Mouse (Mus musculus) limb, embryonic 11.5 days (tissue): ENCODE results near the gene Fance. TPM values are rescaled to one million over a fixed set of nuclear protein-coding genes. Genes with fewer than 3 reads are reported as not detected.
A peak's percentile ranks its signal among the peaks of the same experiment; 100 is the strongest.

ENCODE experiments used
- ATAC-seq: fragments of 200-750 bp; cut with Nextera tagmentation; 2 replicates; pipeline ENCODE4 v1.8.0; 2017; ENCODE audit warnings: low read depth; ENCODE audit not compliant: insufficient number of reproducible peaks, low FRiP score, low TSS enrichment
- DNase-seq: peaks from one replicate; pipeline ENCODE4 v3.0.0-alpha.2; 2015; ENCODE audit warnings: low spot score
- H3K27ac ChIP-seq: fragments of 300-500 bp; sonication (generic); replicated peaks from 2 replicates; pipeline ENCODE4 v1.5.1; 2014; ENCODE audit warnings: low read depth, mild to moderate bottlenecking, low read length
- H3K27me3 ChIP-seq: fragments of 300-500 bp; sonication (generic); 2 replicates; pipeline ENCODE4 v1.6.1; 2014; ENCODE audit warnings: mild to moderate bottlenecking, low read length, mixed read lengths; ENCODE audit not compliant: control insufficient read depth, insufficient read depth
- H3K36me3 ChIP-seq: fragments of 300-500 bp; sonication (generic); 2 replicates; pipeline ENCODE4 v1.6.1; 2014; ENCODE audit warnings: mild to moderate bottlenecking, low read length, moderate library complexity, mixed read lengths; ENCODE audit not compliant: control insufficient read depth, insufficient read depth
- H3K4me1 ChIP-seq: fragments of 300-500 bp; sonication (generic); 2 replicates; pipeline ENCODE4 v1.6.1; 2014; ENCODE audit warnings: low read length, mixed read lengths; ENCODE audit not compliant: control insufficient read depth, insufficient read depth
- H3K4me2 ChIP-seq: fragments of 300-500 bp; sonication (generic); 2 replicates; pipeline ENCODE4 v1.6.1; 2014; ENCODE audit warnings: low read depth, mild to moderate bottlenecking, moderate library complexity; ENCODE audit not compliant: severe bottlenecking
- H3K4me3 ChIP-seq: fragments of 300-500 bp; sonication (generic); 2 replicates; pipeline ENCODE4 v1.5.1; 2014; ENCODE audit warnings: low read depth, low read length
- H3K9ac ChIP-seq: fragments of 300-500 bp; sonication (generic); 2 replicates; pipeline ENCODE4 v1.6.1; 2014; ENCODE audit warnings: mild to moderate bottlenecking, low read length
- H3K9me3 ChIP-seq: fragments of 300-500 bp; sonication (generic); 2 replicates; pipeline ENCODE4 v1.6.1; 2016; ENCODE audit warnings: low read length; ENCODE audit not compliant: control insufficient read depth
- WGBS: fragments of 180-500 bp; shearing (Covaris S2); extraction: QIAGEN DNeasy Blood & Tissue Kit; methylation state at CpG from one replicate; pipeline ENCODE4 v1.1.7; 2014; 5-methylcytosine and 5-hydroxymethylcytosine counted together
- polyA plus RNA-seq: library from polyadenylated mRNA; unstranded; fragments of >200 nt; fragmentation: Nextera tagmentation; extraction: Ambion mirVana; gene quantifications from 2 replicates; pipeline ENCODE4 v1.2.1, GENCODE M21; 2014

Fance gene
- polyA plus RNA-seq, 1 experiment from 2014 or later: 29.4 TPM

GRCm38 (mm10) chr17:28341091-28341490 lies 27.8 kb downstream of the Fance start:
- no peak overlapping the region; the same call in 1 of the 2 replicates for H3K4me3 ChIP-seq
- H3K9ac ChIP-seq: peak overlapping the region; percentile 38; the same call in 1 of the 2 replicates
- peak overlapping the region; percentile 27; the same call in 1 of the 2 replicates for H3K4me2 ChIP-seq
- DNase-seq (peak; percentile 78), ATAC-seq (no peak)
- no peaks in the 10 kb centered on the region for H3K27me3 ChIP-seq
- peaks cover 2% of the 10 kb centered on the region; the same call in 1 of the 2 replicates for H3K9me3 ChIP-seq
- 8% methylated on average over 26 of the region's 26 CpGs for WGBS
- H3K36me3 ChIP-seq: peaks cover 12% of the 10 kb centered on the region
- H3K4me1 ChIP-seq: peaks cover 47% of the 10 kb centered on the region
- H3K27ac ChIP-seq: 0 out of 2 replicates have a peak overlapping the region, but pooled peaks have one; percentile 42

GRCm38 (mm10) chr17:28344050-28344607 lies 30.8 kb downstream of the Fance start:
- Histone ChIP-seq H3K4me3 (no peak overlapping the region), H3K27me3 (no peaks in the 10 kb centered on the region), H3K9me3 (no peaks in the 10 kb centered on the region), H3K27ac (no peak overlapping the region), H3K9ac (peak overlapping the region; percentile 5; the same call in 1 of the 2 replicates), H3K36me3 (peaks cover 5% of the 10 kb centered on the region; the same call in 1 of the 2 replicates), H3K4me2 (no peak overlapping the region), H3K4me1 (peaks cover 73% of the 10 kb centered on the region)
- ATAC-seq: no peak
- WGBS: 26% methylated on average over 4 of the region's 4 CpGs
- no peak for DNase-seq

- ATAC-seq: no peak
- Histone ChIP-seq H3K27ac (peak overlapping the region; percentile 68; the same call in 1 of the 2 replicates), H3K4me3 (no peak overlapping the region), H3K9me3 (no peaks in the 10 kb centered on the region), H3K9ac (peak overlapping the region; percentile 5; the same call in 1 of the 2 replicates), H3K4me2 (no peak overlapping the region), H3K4me1 (peaks cover 77% of the 10 kb centered on the region), H3K36me3 (peaks cover 5% of the 10 kb centered on the region; the same call in 1 of the 2 replicates), H3K27me3 (no peaks in the 10 kb centered on the region)
- no peak for DNase-seq
- 44% methylated on average over 3 of the region's 3 CpGs for WGBS
Measured at GRCm38 (mm10) chr17:28344670-28345069, 31.4 kb downstream of the Fance start.

GRCm38 (mm10) chr17:28345271-28345721 lies 32.0 kb downstream of the Fance start:
- DNase-seq (no peak), ATAC-seq (no peak)
- Histone ChIP-seq H3K9ac (peak overlapping the region; percentile 27), H3K4me1 (peaks cover 77% of the 10 kb centered on the region), H3K27me3 (no peaks in the 10 kb centered on the region), H3K4me3 (no peak overlapping the region), H3K9me3 (no peaks in the 10 kb centered on the region), H3K4me2 (peak overlapping the region; percentile 40), H3K27ac (peak overlapping the region; percentile 68), H3K36me3 (peaks cover under 1% of the 10 kb centered on the region; the same call in 1 of the 2 replicates)
- WGBS: 8% methylated on average over 7 of the region's 8 CpGs

- H3K9ac ChIP-seq: peak overlapping the region; percentile 27
- peaks cover 73% of the 10 kb centered on the region for H3K4me1 ChIP-seq
- no peaks in the 10 kb centered on the region for H3K36me3 ChIP-seq
- no peaks in the 10 kb centered on the region for H3K27me3 ChIP-seq
- WGBS: 3% methylated on average over 10 of the region's 10 CpGs
- peak overlapping the region; percentile 68 for H3K27ac ChIP-seq
- no peaks in the 10 kb centered on the region for H3K9me3 ChIP-seq
- peak overlapping the region; percentile 40 for H3K4me2 ChIP-seq
- ATAC-seq (0 out of 2 replicates have a peak, but pooled peaks have one; percentile 11), DNase-seq (peak; percentile 60)
- no peak overlapping the region for H3K4me3 ChIP-seq
Measured at GRCm38 (mm10) chr17:28345882-28346281, 32.6 kb downstream of the Fance start.

- Histone ChIP-seq H3K9ac (no peak overlapping the region), H3K4me1 (peaks cover 73% of the 10 kb centered on the region), H3K36me3 (no peaks in the 10 kb centered on the region), H3K27ac (no peak overlapping the region), H3K27me3 (no peaks in the 10 kb centered on the region), H3K4me3 (no peak overlapping the region), H3K9me3 (no peaks in the 10 kb centered on the region), H3K4me2 (no peak overlapping the region)
- DNase-seq (no peak), ATAC-seq (no peak)
- 82% methylated on average over 10 of the region's 10 CpGs for WGBS
Measured at GRCm38 (mm10) chr17:28347327-28347726, 34.0 kb downstream of the Fance start.

GRCm38 (mm10) chr17:28348211-28348610 lies 34.9 kb downstream of the Fance start:
- no peak overlapping the region for H3K27ac ChIP-seq
- 51% methylated on average over 6 of the region's 6 CpGs for WGBS
- peak overlapping the region; percentile 93; the same call in 1 of the 2 replicates for H3K9ac ChIP-seq
- H3K27me3 ChIP-seq: no peaks in the 10 kb centered on the region
- H3K4me1 ChIP-seq: peaks cover 69% of the 10 kb centered on the region
- peak overlapping the region; percentile 87 for H3K4me2 ChIP-seq
- H3K36me3 ChIP-seq: no peaks in the 10 kb centered on the region
- H3K9me3 ChIP-seq: no peaks in the 10 kb centered on the region
- H3K4me3 ChIP-seq: 0 out of 2 replicates have a peak overlapping the region, but pooled peaks have one; percentile 91
- no peak for ATAC-seq
- DNase-seq: no peak

GRCm38 (mm10) chr17:28349264-28349880 lies 36.1 kb downstream of the Fance start:
- Histone ChIP-seq H3K4me3 (peak overlapping the region; percentile 91), H3K36me3 (no peaks in the 10 kb centered on the region), H3K27ac (peak overlapping the region; percentile 96; the same call in 1 of the 2 replicates), H3K27me3 (no peaks in the 10 kb centered on the region), H3K4me1 (peaks cover 59% of the 10 kb centered on the region), H3K4me2 (peak overlapping the region; percentile 87), H3K9ac (peak overlapping the region; percentile 93), H3K9me3 (no peaks in the 10 kb centered on the region)
- ATAC-seq (no peak), DNase-seq (no peak)
- WGBS: 10% methylated on average over 12 of the region's 13 CpGs
